Mouse (Mus musculus) kidney, postnatal 25 days (tissue): ENCODE measurements around the gene Myof.

Experiments used
- DNase-seq, 2 experiments: peaks; one replicate each; pipeline ENCODE4 v3.0.0; 2021; ENCODE audit warnings: mixed read lengths in 2 of 2

The Myof gene

DNA sequence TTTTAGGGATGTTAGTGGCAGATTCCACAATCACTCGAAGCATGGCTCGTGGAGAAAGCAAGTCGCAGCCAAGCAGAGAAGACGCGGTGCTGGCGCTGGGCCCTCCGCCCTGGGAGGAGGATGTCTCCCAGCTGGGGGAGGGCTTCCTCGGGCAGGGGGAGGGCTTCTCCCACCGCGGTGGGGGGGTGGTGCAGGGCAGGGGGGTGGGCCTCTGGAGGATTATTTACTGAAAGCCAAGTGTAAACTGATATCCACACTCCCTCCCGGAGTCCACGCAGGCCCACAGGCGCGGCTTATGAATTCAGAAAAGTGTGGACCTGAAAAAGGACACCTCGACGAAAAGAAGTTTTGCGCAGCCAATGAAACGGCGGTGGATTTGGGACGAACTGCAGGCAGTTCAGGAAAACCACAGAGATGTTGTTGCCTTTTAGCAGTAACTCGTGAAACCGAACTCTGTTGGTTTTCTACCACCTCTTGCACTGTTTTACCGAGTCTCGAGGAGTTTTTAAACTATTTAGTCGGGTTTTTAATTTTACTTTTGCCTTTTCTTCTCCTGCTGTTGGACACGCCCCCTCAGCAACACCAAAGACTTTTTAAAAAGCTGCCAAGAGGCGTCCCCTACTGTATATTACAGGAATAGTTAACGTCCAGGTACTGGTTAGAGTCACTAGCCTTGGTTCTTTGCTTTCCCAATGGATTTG, at the start of gene Myof:
Gene Myof, minus strand, starts transcription at position 297 of the 701 bp plus-strand sequence.
- DNase-seq: peak; percentile 70 to 79

DNA sequence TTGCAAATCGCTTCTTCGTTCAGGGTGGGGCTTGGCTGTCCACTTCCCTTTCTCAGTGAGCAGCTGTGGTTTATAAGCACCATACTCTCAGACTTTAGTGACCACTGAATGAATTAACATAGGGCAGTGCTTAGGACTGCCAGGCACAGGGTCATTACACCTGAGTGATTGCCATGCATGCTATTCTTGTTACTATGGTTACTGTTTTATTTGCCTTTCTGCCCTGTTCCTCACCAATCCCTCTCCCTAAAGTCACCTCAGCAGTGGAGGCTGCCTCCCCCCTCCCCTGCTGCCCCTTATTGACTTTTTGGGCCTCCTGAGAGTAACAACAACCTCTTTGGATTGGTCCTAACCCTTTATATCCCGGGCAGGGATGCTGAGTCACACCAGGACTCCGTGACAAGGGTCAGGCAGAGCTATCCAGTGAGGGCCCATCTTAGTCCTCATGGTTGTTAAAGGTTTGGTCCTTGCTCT, 48.2 kb upstream of the Myof start:
- DNase-seq: no peak

GRCm38 (mm10) chr19:38089358-38089757, 46.0 kb upstream of the Myof start:
- DNase-seq: no peak

- DNase-seq: peak; percentile 31 to 50
Measured at GRCm38 (mm10) chr19:38086948-38087551, 43.7 kb upstream of the Myof start.

DNA sequence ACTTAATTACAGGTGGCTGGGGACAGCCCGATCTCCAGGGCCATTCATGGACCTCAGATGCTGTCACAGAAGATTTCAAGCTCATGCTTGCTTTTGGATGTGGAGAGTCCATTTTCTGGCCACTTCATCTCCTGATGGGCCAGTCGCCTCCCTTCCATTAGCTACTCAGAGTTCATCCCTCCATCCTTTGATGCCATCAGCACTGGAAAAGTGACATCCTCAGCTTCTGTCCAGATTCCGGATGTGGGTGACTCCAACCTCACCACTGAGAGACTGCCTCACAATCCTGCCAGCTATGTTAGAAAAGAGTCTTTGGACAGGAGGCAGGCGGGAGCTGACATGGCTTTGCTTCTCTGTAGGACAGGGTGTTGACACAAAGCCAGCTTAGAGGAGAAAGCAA, 42.5 kb upstream of the Myof start:
- DNase-seq: no peak

- DNase-seq: no peak
Measured at GRCm38 (mm10) chr19:38082931-38083525, 39.7 kb upstream of the Myof start.

- no peak for DNase-seq
Measured at GRCm38 (mm10) chr19:38081361-38081760, 38.0 kb upstream of the Myof start.

DNA sequence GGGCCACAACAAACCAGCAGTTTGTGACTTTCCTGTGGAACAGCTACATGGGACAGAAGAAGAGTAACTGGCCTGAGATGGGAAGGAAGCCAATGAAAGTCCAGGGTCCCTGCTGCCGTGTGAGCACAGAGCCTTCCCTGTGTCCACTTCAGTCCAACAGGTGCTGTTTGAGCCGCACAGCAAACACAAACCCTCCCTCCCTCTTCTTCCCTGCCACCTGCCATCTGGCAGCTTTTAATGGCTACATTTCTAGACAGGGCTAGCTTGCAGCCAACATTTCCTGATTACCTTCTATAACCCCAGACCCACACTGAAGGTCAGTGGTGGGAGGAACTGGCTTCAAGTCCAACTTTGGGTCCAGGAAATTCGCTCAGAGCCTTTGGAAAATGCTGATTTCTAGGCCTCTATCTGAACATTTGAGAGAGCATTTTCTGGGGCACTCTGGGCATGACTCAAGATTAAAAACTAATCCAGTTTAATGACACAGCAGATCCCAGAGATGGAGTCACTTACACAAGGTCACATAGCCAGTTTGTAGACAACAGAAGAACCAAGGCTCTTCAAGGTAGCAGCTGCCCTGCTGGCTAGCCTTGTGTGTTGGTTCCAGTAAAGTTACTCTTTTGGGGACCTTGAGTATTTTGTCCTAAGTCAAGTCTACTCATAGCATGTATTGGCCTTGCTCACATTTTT, 34.6 kb upstream of the Myof start:
- DNase-seq: no peak

- DNase-seq: no peak
Measured at GRCm38 (mm10) chr19:38076251-38076650, 32.9 kb upstream of the Myof start.

DNA sequence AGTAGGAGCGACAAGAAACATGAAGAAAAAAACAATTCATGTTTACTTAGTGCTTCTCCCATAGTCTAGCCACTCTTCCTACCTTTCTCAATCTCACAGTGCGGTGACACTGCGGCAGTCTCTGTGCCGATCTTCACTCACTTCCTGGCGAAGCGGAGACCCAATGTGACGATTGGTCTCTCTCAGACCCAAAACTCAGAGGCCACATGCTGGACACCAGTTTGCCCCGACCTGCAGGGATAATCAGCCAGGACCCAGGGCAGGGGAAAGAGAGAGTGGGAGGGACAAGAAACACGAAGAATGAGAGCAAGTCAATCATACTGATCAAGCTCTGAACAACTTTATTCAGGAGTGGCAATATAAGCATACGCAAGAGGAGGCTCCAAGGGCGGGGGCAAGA, 31.7 kb upstream of the Myof start:
- DNase-seq: no peak

DNA sequence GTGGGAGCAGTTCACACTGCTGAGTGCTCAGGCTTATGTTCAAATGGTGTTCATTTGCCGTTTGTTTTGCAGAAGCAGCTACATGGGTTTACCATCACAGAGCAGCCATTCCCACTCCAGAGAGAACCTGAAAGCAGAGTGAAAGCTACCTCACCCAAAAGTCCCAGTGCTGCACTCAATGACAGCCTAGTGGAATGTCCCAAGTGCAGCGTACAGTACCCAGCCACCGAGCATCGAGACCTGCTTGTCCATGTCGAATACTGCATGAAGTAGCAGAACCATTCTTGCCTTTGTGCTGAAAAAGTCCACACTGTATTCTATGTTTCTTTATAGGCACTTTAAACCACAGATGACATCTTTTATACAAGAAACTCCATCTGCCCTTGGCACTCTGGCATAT, 29.8 kb upstream of the Myof start:
- DNase-seq: no peak

DNA sequence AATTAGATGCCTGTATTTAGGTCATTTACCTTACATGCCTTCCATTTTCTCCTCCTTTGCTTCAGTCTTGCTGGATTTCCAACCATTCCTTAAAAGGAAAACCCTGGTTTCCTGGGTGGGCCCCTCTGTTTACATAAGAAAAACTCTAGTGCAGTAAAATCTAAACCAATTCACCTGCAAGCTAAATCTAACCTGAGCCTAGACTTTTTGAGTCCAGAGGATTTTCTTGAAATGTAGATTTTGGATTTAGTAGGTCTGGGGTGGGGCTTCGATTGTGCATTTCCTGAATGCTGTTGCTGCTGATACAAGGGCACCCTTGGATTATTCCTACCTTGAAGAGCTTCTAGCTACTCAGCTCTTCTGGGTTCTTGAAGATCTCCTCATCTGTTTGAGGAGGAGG, 20.7 kb upstream of the Myof start:
- DNase-seq: no peak

GRCm38 (mm10) chr19:38063201-38063600, 19.8 kb upstream of the Myof start:
- no peak for DNase-seq

DNA sequence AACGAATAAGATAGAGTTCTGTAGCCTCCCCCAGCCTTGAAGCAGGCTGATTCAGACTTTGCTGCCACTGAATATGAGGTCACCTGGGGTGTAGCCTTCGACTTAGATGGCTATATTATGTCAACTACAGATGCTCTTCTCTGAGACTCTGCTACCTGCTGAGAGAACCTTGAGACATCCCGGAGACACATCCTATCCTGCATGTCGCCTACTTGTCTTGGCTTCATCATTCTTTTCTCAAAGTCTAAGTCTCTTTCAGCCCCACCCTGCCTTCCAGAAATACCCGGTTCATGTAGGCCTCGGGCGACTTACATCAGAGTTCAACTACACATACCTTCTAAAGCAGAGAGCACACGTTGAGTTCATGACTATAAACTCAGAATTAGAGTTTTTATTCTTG, 13.6 kb upstream of the Myof start:
- DNase-seq: no peak

- no peak for DNase-seq
Measured at GRCm38 (mm10) chr19:38056276-38056675, 12.9 kb upstream of the Myof start.

DNA sequence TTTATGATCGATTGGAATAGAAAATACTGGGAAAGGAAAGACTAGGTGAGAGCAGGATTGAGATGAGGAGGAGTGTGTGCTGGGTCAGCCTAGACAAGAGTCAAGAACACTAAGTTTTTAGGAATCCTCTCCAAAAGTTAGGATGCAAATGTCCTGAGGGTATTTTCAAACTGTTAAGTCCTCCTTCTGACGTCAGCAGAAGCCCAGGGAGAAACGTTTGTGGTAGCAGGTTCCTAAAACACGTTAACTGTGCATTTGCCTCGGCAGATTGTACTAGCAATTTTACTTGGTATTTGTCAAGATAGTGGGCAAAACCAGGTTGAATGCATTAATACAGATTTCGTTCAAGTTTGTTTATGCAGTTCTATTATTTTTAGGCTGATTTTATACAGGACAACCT, 12.4 kb upstream of the Myof start:
- DNase-seq: no peak

DNA sequence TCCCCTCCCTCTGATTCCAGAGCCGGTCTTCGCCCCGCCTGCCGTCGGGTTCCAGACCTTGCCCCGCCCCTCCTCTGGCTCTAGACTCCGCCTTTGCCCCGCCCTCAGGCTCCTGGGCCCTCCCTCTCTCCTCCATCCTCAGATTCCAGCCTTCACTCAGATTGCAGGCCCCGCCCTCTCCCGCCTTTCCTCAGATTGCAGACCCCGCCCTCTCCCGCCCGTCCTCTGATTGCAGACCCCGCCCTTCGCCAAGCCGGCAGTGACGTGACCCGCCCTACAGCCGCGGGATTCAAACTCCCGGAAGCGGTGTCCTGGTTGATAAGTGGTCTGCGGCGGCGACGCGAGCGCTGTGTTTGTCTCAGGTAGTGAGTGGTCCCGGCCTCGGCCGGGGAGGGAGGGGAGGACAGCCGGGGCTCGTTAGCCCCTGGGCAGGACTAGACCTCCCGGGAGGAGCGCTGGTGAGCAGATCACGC, 11.4 kb upstream of the Myof start, which contains the start of gene Cep55:
Gene Cep55, plus strand, starts transcription at position 292 of the 473 bp plus-strand sequence.
- peak; percentile 98 to 99 for DNase-seq

- DNase-seq: peak; percentile 84 to 89
Measured at GRCm38 (mm10) chr19:38054149-38054719, 10.9 kb upstream of the Myof start.

DNA sequence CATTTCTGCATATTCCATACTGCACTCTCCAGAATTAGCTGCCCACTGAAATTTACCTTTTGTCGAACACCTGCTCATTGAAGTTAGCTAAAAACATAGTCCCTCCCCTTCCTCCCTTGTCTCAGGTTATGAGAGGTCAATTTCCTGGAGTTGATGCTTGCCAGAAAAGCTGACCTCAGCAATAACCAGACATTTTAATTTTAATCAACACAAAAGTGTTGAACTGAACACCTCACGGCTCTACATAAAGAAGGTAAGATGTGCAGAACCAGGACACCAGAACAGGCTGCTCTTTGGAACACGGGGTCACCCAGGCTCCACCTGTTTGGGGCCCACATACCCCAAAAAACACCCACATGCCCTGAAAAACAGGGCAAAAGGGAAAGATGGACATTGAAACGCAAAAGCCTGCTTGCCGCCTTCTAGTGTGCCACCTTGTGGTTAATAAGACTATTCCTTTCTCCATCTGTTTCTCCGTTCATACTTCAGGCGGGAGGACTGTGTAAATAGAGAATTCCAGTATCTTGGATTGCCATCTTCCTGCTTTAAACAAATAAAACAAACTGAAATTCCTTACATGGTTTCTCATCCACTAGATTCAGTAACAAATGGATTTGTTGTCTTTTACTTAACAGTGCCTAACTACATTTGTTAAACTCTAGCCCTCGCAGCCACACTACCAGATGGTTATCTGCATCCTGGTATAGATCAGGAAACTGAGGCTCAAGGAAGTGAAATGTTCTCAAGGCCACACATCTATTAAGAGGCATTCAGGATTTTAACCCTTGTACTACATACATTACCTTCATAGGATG, 10.1 kb upstream of the Myof start:
- DNase-seq: peak; percentile 24 to 40

DNA sequence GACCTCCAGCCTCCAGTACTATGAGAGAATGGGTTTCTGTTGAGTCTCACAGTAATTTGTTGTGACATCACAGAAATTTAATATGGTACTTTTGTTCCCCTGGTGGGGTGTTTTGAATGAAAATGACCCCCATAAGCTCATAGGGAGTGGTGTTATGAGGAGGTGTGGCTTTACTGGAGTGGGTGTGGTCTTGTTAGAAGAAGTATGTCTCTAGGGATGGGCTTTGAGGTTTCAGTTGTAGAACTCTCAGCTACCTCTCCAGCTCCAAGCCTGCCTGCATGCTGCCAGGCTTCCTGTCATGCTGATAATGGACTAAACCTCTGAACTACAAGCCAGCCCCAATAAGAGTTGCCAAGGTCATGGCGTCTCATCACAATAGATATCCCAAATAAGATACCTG, 6.3 kb upstream of the Myof start:
- DNase-seq: no peak

DNA sequence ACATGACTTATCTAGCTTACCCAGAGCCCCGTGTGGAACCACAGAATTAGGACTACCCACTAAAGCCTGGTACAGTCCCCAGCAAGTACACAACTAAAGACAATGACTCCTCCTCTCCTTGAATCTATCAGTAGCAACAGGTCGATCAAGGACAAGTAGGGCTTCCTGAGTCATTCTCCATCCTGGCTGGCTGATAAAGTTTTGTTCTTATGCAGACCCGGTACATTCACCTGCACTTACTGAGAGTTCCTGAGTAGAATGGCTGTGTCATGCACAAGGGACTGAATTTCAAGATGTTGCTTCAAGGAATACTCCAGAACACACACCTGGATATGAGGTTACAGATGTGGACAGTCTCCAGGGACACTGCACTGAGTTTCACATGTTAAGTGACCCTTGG, 1.8 kb upstream of the Myof start:
- DNase-seq: no peak

DNA sequence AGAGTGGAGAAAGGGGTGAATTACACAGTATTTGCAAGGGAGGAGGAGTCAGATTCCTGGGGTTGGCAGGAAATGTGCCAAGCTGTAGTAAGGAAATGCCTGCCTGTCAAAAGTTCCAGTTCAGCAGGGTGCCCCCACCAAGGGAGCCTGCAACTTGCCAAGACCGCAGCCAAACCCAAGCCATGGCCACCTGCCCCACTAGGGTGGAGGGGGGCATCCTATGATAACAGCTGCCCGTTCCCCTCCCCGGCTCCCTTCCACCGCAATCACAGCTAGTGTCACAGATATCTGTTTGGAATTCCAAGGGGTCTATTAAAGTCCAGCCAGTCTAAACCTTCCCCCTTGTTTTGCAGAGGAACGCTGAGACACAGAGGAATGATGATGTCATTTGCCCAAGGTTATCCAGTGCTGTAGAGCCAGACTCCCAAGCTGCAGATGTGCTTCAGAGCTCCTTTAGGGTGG, 1.1 kb downstream of the Myof start:
- peak; percentile 64 to 75 for DNase-seq
